Mouse (Mus musculus) liver, embryonic 14.5 days (tissue): ENCODE measurements around the gene Myl6b. TPM values are rescaled to one million over a fixed set of nuclear protein-coding genes. Genes with fewer than 3 reads are reported as not detected.

ENCODE experiments used
- ATAC-seq: fragments of 200-750 bp; cut with Nextera tagmentation; 2 replicates; pipeline ENCODE4 v1.8.0; 2017; ENCODE audit warnings: moderate number of reproducible peaks, mild to moderate bottlenecking, moderate library complexity; ENCODE audit not compliant: insufficient read depth
- DNase-seq, 3 experiments: peaks; one replicate each; pipeline ENCODE4 v3.0.0-alpha.2; 2012 to 2013; ENCODE audit warnings: low read depth in 3 of 3, low spot score in 3 of 3
- H3K27ac ChIP-seq: fragments of 300-500 bp; sonication (generic); 2 replicates; pipeline ENCODE4 v1.5.1; 2014; ENCODE audit warnings: moderate library complexity, mild to moderate bottlenecking, control low read depth, inconsistent platforms
- H3K27me3 ChIP-seq: fragments of 300-500 bp; sonication (generic); 2 replicates; pipeline ENCODE4 v1.6.1; 2014; ENCODE audit warnings: mild to moderate bottlenecking, low read length, moderate library complexity; ENCODE audit not compliant: control insufficient read depth, insufficient read depth
- H3K36me3 ChIP-seq: fragments of 300-500 bp; sonication (generic); replicated peaks from 2 replicates; pipeline ENCODE4 v1.6.1; 2014; ENCODE audit warnings: low read depth; ENCODE audit not compliant: control insufficient read depth, insufficient read depth
- H3K4me1 ChIP-seq, 2 experiments: fragments of 200-500 bp in 1 of 2; fragments of 300-500 bp in 1 of 2; sonication (generic) in 1 of 2; replicated peaks; 2 replicates each; pipeline ENCODE4 v1.6.1; 2012 to 2014; ENCODE audit warnings: antibody characterized with exemption in 1 of 2, inconsistent platforms in 1 of 2, low read length in 1 of 2; ENCODE audit not compliant: control insufficient read depth in 2 of 2, insufficient read depth in 2 of 2
- H3K4me2 ChIP-seq: fragments of 300-500 bp; sonication (generic); 2 replicates; pipeline ENCODE4 v1.6.1; 2014; ENCODE audit warnings: low read depth, mild to moderate bottlenecking, control low read depth, moderate library complexity
- H3K4me3 ChIP-seq, 2 experiments: fragments of 200-500 bp in 1 of 2; fragments of 300-500 bp in 1 of 2; sonication (generic) in 1 of 2; 2 replicates each; pipeline ENCODE4 v1.5.1; 2012 to 2014; ENCODE audit warnings: low read depth in 2 of 2, low read length in 2 of 2, mild to moderate bottlenecking in 2 of 2, control low read depth in 1 of 2, inconsistent platforms in 1 of 2, moderate library complexity in 1 of 2; ENCODE audit not compliant: insufficient read depth in 1 of 2
- H3K9ac ChIP-seq: fragments of 300-500 bp; sonication (generic); replicated peaks from 2 replicates; pipeline ENCODE4 v1.6.1; 2014; ENCODE audit warnings: mild to moderate bottlenecking, control low read depth, moderate library complexity
- H3K9me3 ChIP-seq: fragments of 300-500 bp; sonication (generic); 2 replicates; pipeline ENCODE4 v1.6.1; 2016; ENCODE audit warnings: low read length, mixed read lengths; ENCODE audit not compliant: control insufficient read depth
- CTCF ChIP-seq: IDR thresholded peaks from 2 replicates; pipeline ENCODE4 v1.5.1; 2016; ENCODE audit warnings: antibody characterized with exemption, low read depth, control low read depth
- EP300 ChIP-seq: IDR thresholded peaks from 2 replicates; pipeline ENCODE4 v1.6.1; 2016; ENCODE audit warnings: antibody characterized with exemption, low read depth
- WGBS: fragments of 180-500 bp; shearing (Covaris S2); extraction: QIAGEN DNeasy Blood & Tissue Kit; methylation state at CpG from one replicate; pipeline ENCODE4 v1.1.7; 2014; ENCODE audit not compliant: insufficient replicate concordance; 5-methylcytosine and 5-hydroxymethylcytosine counted together
- polyA plus RNA-seq, 2 experiments: library from polyadenylated mRNA; depleted of rRNA in 1 of 2; stranded (reverse) in 1 of 2; unstranded in 1 of 2; fragments of >200 nt; fragmentation: Nextera tagmentation in 1 of 2; extraction: Ambion mirVana in 1 of 2; gene quantifications; 2 replicates each; pipeline versions ENCODE4 v1.2.1 to v1.2.3; 2012 to 2014

Gene Myl6b
- polyA plus RNA-seq, 2 experiments = 0.72 to 1.2 TPM

DNA sequence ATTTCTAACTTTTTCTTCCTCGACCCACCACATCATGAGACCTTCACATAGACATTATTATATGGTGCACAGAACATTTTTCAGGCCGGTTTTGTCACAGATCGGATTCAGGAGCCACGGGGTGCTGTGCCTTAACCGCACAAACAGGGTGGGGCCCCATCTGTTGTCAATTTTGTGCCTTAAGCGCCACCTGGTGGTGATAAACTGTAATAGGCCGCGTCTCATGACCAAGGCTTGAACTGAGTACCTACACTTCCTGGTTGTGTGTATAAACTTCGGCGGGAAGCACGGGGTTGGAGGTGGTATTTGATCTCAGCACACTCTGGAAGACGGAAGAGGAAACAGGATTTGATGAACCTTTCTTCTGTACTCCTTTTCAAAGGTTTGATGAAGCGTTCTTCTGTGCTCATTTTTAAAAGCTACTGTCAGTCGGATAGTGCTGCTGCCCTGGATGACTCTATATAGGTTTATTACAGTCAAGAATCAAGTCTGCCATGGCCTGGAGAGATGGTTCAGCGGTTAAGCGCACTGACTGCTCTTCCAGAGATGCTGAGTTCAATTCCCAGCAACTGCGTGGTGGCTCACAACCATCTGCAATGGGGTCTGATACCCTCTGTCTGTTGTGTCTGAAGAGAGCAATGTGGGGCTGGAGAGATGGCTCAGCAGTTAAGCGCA lies 37.9 kb upstream of the Myl6b start:
- 11% methylated on average over 18 of the region's 18 CpGs for WGBS
- TF ChIP-seq CTCF (peak; percentile 97), EP300 (no peak)
- ATAC-seq (peak; percentile 97), DNase-seq (peak; percentile 89 to 93 (median 90))
- Histone ChIP-seq H3K27ac (peak overlapping the region; percentile 61), H3K4me2 (peak overlapping the region; percentile 59), H3K4me3 (peak overlapping the region; percentile 16 to 20; a peak in 3 of 4 replicates), H3K9ac (peak overlapping the region; percentile 40), H3K27me3 (no peaks in the 10 kb centered on the region), H3K9me3 (no peaks in the 10 kb centered on the region), H3K4me1 (peaks cover 3 to 14% of the 10 kb centered on the region in 2 experiments; a peak in 3 of 4 replicates), H3K36me3 (no peaks in the 10 kb centered on the region)

DNA sequence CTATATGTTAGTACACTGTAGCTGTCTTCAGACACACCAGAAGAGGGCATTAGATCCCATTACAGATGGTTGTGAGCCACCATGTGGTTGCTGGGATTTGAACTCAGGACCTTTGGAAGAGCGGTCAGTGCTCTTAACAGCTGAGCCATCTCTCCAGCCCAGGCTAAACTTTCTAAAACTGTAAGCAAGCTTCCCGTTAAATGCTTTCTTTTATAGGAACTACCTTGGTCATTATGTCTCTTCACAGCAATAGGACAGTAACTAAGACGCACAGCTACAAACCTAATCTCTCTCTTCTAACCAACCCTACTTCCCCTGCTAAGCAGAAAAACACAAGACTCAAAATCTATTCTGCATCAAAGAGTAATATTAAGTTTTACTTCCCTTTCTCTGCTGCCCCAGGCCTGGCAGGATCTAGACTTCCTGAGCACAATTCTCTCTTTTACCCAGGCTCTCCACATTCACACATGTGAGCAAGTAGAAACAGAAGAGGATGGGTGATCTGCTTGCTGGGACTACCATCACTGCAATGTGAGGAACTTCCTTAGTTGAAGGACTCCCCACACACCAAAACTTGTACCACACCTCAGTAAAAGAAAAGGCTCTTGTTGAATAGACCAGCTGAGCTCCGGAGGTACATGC lies 37.3 kb upstream of the Myl6b start:
- peak overlapping the region; percentile 38; the same call in 1 of the 2 replicates for H3K9ac ChIP-seq
- H3K4me3 ChIP-seq = peak overlapping the region in 1 of 2 experiments; percentile 15; a peak in 1 of 4 replicates
- H3K9me3 ChIP-seq = no peaks in the 10 kb centered on the region
- H3K36me3 ChIP-seq = no peaks in the 10 kb centered on the region
- 54% methylated on average over 4 of the region's 4 CpGs for WGBS
- ATAC-seq (peak; percentile 34), DNase-seq (no peak)
- H3K27ac ChIP-seq = peak overlapping the region; percentile 61
- H3K27me3 ChIP-seq = no peaks in the 10 kb centered on the region
- H3K4me2 ChIP-seq = peak overlapping the region; percentile 59
- H3K4me1 ChIP-seq = peaks cover 3 to 14% of the 10 kb centered on the region in 2 experiments; a peak in 3 of 4 replicates
- TF ChIP-seq CTCF (no peak), EP300 (no peak)

DNA sequence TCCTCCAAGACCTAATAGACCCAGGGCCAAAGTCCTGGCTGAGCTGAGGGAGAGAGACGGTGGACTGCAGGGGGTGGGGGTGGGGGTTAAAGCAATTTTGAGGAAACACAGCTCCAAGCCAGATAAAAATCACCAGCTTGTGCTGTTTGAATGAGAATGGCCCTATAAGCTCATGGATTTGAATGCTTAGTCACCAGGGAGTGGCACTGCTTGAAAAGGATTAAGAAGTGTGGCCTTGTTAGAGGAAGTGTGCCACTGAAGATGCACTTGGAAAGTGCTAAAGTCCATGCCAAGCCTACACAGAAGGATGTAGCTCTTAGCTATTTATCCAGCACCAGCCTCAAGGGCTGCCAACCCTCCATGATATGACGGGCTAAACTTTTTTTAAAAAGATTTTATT lies 36.7 kb upstream of the Myl6b start:
- H3K27me3 ChIP-seq = no peaks in the 10 kb centered on the region
- ATAC-seq (no peak), DNase-seq (no peak)
- H3K4me3 ChIP-seq = no peak overlapping the region
- peaks cover 3 to 14% of the 10 kb centered on the region in 2 experiments; a peak in 3 of 4 replicates for H3K4me1 ChIP-seq
- no peak overlapping the region for H3K27ac ChIP-seq
- no peaks in the 10 kb centered on the region for H3K9me3 ChIP-seq
- TF ChIP-seq EP300 = no peak
- no peak for TF ChIP-seq CTCF
- H3K36me3 ChIP-seq = no peaks in the 10 kb centered on the region
- H3K4me2 ChIP-seq = no peak overlapping the region
- no peak overlapping the region for H3K9ac ChIP-seq
- 63% methylated on average over 2 of the region's 2 CpGs for WGBS

- ATAC-seq = peak; percentile 30; the same call in 1 of the 2 replicates
- Histone ChIP-seq H3K36me3 (no peaks in the 10 kb centered on the region), H3K4me1 (peaks cover 11 to 18% of the 10 kb centered on the region in 2 experiments), H3K4me3 (peak overlapping the region; percentile 67 to 82), H3K4me2 (peak overlapping the region; percentile 97), H3K27me3 (no peaks in the 10 kb centered on the region), H3K27ac (peak overlapping the region; percentile 78), H3K9ac (peak overlapping the region; percentile 75), H3K9me3 (no peaks in the 10 kb centered on the region)
- TF ChIP-seq CTCF = no peak
- TF ChIP-seq EP300 = no peak; the same call in 1 of the 2 replicates
- no peak for DNase-seq
- WGBS = 22% methylated on average over 28 of the region's 28 CpGs
These were observed 28.2 kb upstream of the Myl6b start for GRCm38 (mm10) chr10:128526366-128527356.
